Mouse (Mus musculus): Measurements from ENCODE around the gene Tap1. TPM values are rescaled to one million over a fixed set of nuclear protein-coding genes. Genes with fewer than 3 reads are reported as not detected.

The Tap1 gene
- polyA plus RNA-seq, 1 experiment = 0.06 TPM

DNA sequence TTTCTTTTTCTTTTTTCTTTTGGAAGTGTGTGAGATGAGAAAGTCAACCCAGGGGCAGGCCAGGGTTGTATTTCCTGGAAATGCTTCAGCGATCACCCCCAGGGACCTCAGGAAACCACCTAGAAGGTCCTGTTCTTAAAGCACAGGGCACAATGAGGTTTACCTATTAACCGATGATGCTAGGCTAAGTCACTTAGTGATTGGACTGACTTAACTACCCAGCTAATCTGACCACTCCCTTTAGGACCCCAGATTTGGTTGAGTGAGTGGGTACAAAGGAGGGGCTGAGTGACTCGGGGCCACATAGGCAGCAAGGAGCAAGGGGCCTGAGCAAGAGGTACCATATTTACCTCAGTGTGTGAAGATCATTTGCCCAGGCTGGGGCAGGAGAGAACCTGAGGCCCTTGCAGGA is 42.4 kb upstream of the Tap1 start:
- Histone ChIP-seq H3K9me3 (ENCODE audit: control insufficient read depth, low read length) (no peaks in the 10 kb centered on the region), H3K36me3 (ENCODE audit: control insufficient read depth) (no peaks in the 10 kb centered on the region), H3K4me3 (replicated peaks) (no peak overlapping the region), H3K27me3 (ENCODE audit: control insufficient read depth) (peaks cover 14% of the 10 kb centered on the region), H3K4me1 (ENCODE audit: control insufficient read depth) (peaks cover 11% of the 10 kb centered on the region)
- no peak for TF ChIP-seq TAL1 (IDR thresholded peaks at IDR 0.05; ENCODE audit: low read length)
- no peak for TF ChIP-seq GATA1 (IDR thresholded peaks at IDR 0.05; ENCODE audit: low read length)

DNA sequence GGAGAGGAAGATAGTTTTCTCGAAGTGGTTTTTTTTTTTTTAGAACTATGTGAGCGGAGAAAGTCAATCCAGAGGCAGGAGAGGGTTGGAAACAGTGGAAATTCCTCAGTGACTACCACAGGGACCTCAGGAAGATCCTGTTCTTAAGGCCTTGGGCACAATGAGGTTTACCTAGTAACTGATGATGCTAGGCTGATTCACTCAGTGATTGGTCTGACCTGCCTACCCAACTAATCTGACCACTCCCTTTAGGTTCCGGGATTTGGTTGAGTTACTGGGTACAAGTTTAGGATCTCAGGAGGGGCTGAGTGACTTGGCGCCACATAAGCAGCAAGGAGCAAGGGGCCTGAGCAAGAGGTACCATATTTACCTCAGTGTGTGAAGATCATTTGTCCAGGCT is 34.4 kb upstream of the Tap1 start, which contains the start of gene H2-DMb1:
H2-DMb1 (plus strand) TSS at position 150 of the 400 bp plus-strand sequence.
- H3K36me3 ChIP-seq (ENCODE audit: control insufficient read depth) = no peaks in the 10 kb centered on the region
- no peaks in the 10 kb centered on the region for H3K27me3 ChIP-seq (ENCODE audit: control insufficient read depth)
- H3K4me1 ChIP-seq (ENCODE audit: control insufficient read depth) = no peaks in the 10 kb centered on the region
- no peaks in the 10 kb centered on the region for H3K9me3 ChIP-seq (ENCODE audit: control insufficient read depth, low read length)
- no peak within 1 kb of the TSS for H3K4me3 ChIP-seq (replicated peaks)
- TF ChIP-seq GATA1 (IDR thresholded peaks at IDR 0.05; ENCODE audit: low read length) = no peak

DNA sequence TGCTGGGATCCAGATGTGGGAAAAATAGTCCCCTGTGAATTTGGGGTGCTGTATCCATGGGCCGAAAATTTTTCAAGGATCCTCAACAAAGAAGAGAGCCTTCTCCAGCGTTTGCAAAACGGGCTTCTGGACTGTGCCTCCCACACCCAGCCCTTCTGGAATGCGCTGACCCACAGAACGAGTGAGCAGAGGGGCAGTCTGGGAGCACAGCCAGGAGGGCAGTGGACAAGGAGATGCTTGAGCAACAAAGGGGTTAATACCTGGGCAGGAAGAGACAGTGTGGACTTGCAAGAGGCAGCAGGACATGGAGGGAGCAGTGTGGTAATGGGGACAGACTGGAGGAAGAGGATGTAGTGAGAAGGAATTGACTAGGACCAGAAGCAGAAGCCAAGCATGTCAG is 31.8 kb upstream of the Tap1 start:
- H3K27me3 ChIP-seq (ENCODE audit: control insufficient read depth) = no peaks in the 10 kb centered on the region
- TF ChIP-seq TAL1 (IDR thresholded peaks at IDR 0.05; ENCODE audit: low read length) = no peak
- TF ChIP-seq GATA1 (IDR thresholded peaks at IDR 0.05; ENCODE audit: low read length) = no peak
- H3K4me3 ChIP-seq (replicated peaks) = no peak overlapping the region
- no peaks in the 10 kb centered on the region for H3K9me3 ChIP-seq (ENCODE audit: control insufficient read depth, low read length)
- no peaks in the 10 kb centered on the region for H3K36me3 ChIP-seq (ENCODE audit: control insufficient read depth)
- H3K4me1 ChIP-seq (ENCODE audit: control insufficient read depth) = no peaks in the 10 kb centered on the region

DNA sequence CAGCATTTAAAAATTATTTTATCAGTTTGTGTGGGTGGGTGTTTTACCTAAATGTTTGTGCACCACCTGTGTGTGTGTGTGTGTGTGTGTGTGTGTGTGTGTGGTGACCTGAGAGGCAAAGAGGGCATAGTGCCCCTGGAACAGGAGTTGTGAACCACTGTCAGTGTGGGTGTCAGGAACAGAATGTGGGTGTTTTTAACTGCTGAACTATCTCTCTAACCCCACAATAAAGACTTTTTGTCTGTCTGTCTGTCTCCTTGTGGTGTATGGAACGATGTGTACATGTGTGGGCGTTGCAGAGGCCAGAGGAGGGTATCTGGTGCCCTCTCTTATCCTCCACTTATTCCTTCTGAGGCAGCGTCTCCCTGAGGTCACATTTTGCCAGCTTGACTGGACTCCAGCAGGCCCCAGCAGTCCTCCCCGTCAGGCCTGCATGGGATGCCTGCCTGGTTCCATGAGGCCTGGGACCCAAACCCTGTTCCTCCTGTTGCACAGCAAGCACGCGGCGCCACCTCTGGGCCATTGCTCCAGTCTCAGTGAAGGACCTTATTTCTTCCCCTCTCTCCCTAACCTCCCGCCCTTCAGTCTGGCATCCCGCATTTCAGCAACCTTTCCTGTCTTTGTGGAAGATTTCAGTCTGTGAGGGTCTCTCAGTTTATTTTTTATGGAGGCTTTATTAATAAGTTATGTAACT is 23.0 kb upstream of the Tap1 start:
- peaks cover 4% of the 10 kb centered on the region; the same call in 1 of the 2 replicates for H3K27me3 ChIP-seq (ENCODE audit: control insufficient read depth)
- H3K4me3 ChIP-seq (replicated peaks) = no peak overlapping the region
- no peaks in the 10 kb centered on the region for H3K4me1 ChIP-seq (ENCODE audit: control insufficient read depth)
- no peak for TF ChIP-seq TAL1 (IDR thresholded peaks at IDR 0.05; ENCODE audit: low read length)
- H3K9me3 ChIP-seq (ENCODE audit: control insufficient read depth, low read length) = peaks cover 6% of the 10 kb centered on the region
- no peaks in the 10 kb centered on the region for H3K36me3 ChIP-seq (ENCODE audit: control insufficient read depth)

DNA sequence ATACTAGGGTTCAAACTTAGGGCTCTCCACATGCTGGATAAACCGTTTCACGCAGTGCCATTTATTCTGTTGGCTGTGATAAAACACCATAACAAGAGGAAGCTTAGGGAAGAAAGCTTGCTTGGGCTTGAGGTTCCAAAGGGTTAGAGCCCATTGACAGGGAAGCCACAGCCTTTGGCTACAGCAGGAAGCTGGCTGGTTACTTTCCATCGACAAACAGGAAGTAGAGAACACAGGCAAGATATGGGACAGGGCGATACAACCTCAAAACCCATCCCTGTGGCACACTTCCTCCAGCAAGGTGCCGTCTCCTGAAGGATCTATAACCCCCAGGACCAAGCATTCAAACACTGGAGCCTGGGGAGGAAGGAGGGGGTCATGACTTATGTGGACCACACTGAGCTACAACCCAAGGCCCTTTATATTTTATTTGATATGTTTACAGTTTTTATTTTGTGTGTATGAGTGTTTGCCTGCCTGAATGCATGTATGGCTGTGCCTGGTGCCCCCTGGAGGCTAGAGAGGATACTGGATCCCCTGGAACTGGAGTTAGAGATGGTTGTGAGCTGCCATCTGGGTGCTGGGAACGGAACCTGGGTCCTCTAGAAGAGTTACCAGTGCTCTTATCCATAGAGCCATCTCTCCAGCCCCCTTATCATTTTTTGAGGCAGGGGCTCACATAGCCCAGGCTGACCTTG is 22.2 kb upstream of the Tap1 start:
- Histone ChIP-seq H3K36me3 (ENCODE audit: control insufficient read depth) (no peaks in the 10 kb centered on the region), H3K4me3 (replicated peaks) (no peak overlapping the region), H3K9me3 (ENCODE audit: control insufficient read depth, low read length) (peaks cover 8% of the 10 kb centered on the region), H3K27me3 (ENCODE audit: control insufficient read depth) (peaks cover 4% of the 10 kb centered on the region; the same call in 1 of the 2 replicates), H3K4me1 (ENCODE audit: control insufficient read depth) (no peaks in the 10 kb centered on the region)
- no peak for TF ChIP-seq TAL1 (IDR thresholded peaks at IDR 0.05; ENCODE audit: low read length)
- TF ChIP-seq GATA1 (IDR thresholded peaks at IDR 0.05; ENCODE audit: low read length) = no peak

DNA sequence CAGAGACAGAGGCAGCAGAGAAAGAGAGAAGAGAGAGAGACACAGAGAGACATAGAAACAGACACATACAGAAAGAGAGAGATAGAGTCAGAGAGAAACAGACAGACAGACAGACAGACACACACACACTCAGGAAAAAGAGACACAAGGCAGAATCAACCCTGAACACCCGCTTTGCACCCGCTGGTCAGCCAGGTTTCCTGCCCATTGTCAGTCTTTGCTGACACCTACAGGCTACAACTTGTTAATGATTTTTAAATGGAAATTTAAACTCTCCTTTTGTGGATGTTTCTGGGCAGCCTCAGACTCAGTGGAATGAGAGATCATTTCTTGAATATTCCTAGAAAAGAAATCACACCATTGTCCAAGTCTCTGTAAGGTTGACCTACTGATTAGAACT is 18.1 kb upstream of the Tap1 start:
- TF ChIP-seq TAL1 (IDR thresholded peaks at IDR 0.05; ENCODE audit: low read length) = no peak
- no peak for TF ChIP-seq GATA1 (IDR thresholded peaks at IDR 0.05; ENCODE audit: low read length)
- no peak overlapping the region for H3K4me3 ChIP-seq (replicated peaks)
- peaks cover 12% of the 10 kb centered on the region for H3K9me3 ChIP-seq (ENCODE audit: control insufficient read depth, low read length)
- peaks cover 7% of the 10 kb centered on the region for H3K27me3 ChIP-seq (ENCODE audit: control insufficient read depth)
- H3K36me3 ChIP-seq (ENCODE audit: control insufficient read depth) = no peaks in the 10 kb centered on the region
- H3K4me1 ChIP-seq (ENCODE audit: control insufficient read depth) = peaks cover 4% of the 10 kb centered on the region; the same call in 1 of the 2 replicates

DNA sequence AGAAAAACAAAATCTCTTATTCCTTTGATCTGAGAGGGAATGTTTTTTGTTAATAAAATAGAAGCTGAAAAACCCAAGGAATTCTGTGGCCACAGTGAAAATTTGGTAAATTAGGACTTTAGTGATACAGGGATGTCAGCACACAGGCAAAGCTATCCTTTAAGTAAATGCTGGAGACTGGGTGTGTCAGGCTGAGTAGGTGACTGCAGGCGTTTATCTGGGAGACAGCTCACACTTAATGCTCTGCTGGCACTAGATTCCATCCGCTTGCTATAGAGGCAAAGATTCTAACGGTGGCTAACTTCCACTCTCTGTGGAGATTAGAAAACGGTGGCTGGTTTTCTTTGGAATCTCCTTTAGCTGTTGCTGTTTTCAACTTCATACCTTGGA is 16.9 kb upstream of the Tap1 start:
- TF ChIP-seq TAL1 (IDR thresholded peaks at IDR 0.05; ENCODE audit: low read length) (no peak), GATA1 (IDR thresholded peaks at IDR 0.05; ENCODE audit: low read length) (no peak)
- Histone ChIP-seq H3K9me3 (ENCODE audit: control insufficient read depth, low read length) (peaks cover 11% of the 10 kb centered on the region), H3K36me3 (ENCODE audit: control insufficient read depth) (no peaks in the 10 kb centered on the region), H3K27me3 (ENCODE audit: control insufficient read depth) (peaks cover 7% of the 10 kb centered on the region), H3K4me3 (replicated peaks) (no peak overlapping the region), H3K4me1 (ENCODE audit: control insufficient read depth) (peaks cover 4% of the 10 kb centered on the region; the same call in 1 of the 2 replicates)

DNA sequence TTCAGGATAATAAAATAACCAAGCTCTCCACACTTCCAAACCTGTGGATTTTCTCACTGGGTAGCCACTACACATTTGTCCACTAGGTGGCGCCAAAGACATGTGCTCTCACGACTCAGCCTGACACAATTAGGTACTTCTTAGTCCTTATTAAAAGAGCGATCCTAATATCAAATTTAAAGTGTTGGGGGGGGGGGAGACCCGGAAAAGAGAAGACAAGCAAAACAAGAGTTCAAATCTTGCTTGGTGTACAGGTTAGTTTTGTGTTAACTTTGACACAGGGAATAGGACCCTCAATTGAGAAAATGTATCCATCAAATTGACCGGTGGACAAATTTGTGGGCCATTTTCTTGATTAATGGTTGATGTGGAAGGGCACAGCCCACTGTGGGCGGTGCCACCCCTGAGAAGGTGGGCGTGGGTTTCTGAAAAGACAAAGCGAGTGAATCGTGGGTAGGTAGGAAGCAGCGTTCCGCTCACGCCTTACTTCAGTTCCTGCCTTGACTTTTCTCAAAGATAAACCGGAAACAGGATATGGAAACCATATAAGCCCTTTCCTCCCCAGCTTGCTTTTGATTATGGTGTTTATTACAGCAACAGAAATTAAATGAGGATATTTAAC is 16.4 kb upstream of the Tap1 start:
- peaks cover 8% of the 10 kb centered on the region for H3K9me3 ChIP-seq (ENCODE audit: control insufficient read depth, low read length)
- TF ChIP-seq GATA1 (IDR thresholded peaks at IDR 0.05; ENCODE audit: low read length) = no peak
- no peak for TF ChIP-seq TAL1 (IDR thresholded peaks at IDR 0.05; ENCODE audit: low read length)
- H3K36me3 ChIP-seq (ENCODE audit: control insufficient read depth) = no peaks in the 10 kb centered on the region
- H3K4me1 ChIP-seq (ENCODE audit: control insufficient read depth) = peaks cover 4% of the 10 kb centered on the region; the same call in 1 of the 2 replicates
- H3K4me3 ChIP-seq (replicated peaks) = no peak overlapping the region
- peaks cover 7% of the 10 kb centered on the region for H3K27me3 ChIP-seq (ENCODE audit: control insufficient read depth)

DNA sequence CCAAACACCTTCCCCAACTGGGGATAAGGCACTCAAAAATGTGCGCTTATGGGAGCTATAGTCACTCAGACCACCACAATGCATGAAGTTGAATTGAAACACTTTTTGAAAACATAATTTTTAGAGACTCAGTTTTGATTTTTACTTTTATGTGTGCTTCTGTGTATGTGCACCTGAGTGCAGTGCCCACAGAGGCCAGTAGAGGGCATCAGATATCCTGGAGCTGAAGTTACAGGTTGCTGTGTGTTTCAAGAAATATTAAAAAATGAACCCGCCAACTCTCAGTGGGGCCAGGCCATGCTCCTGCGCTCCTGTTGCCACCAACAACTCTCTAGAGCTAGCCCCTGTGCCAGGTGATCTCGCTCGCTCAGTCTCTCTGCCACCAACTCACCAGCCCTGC is 14.8 kb upstream of the Tap1 start:
- Histone ChIP-seq H3K4me1 (ENCODE audit: control insufficient read depth) (peaks cover 4% of the 10 kb centered on the region; the same call in 1 of the 2 replicates), H3K27me3 (ENCODE audit: control insufficient read depth) (peaks cover 7% of the 10 kb centered on the region), H3K4me3 (replicated peaks) (no peak overlapping the region), H3K36me3 (ENCODE audit: control insufficient read depth) (no peaks in the 10 kb centered on the region), H3K9me3 (ENCODE audit: control insufficient read depth, low read length) (peaks cover 19% of the 10 kb centered on the region)
- TF ChIP-seq TAL1 (IDR thresholded peaks at IDR 0.05; ENCODE audit: low read length) (no peak), GATA1 (IDR thresholded peaks at IDR 0.05; ENCODE audit: low read length) (no peak)
